Mouse (Mus musculus) adrenal gland, adult 18-20 months (tissue): ENCODE measurements around the gene Sv2b. TPM values are rescaled to one million over a fixed set of nuclear protein-coding genes. Genes with fewer than 3 reads are reported as not detected.
"Not testable (repeated sequence)": the region's sequence is repeated elsewhere in the genome, so short reads cannot be mapped to it uniquely, and the experiment has no call there.

ENCODE experiments used
- DNase-seq, 2 experiments: peaks; one replicate each; pipeline ENCODE4 v3.0.0; 2021 to 2022; ENCODE audit warnings: low spot score in 2 of 2
- total RNA-seq, 2 experiments: library from RNA; stranded (reverse); gene quantifications; 1 replicate in 1 of 2; 2 replicates in 1 of 2; pipeline ENCODE4 v1.2.3; 2021

Sv2b gene
- total RNA-seq, 2 experiments from 2014 or later = 0.07 to 0.10 TPM

DNA sequence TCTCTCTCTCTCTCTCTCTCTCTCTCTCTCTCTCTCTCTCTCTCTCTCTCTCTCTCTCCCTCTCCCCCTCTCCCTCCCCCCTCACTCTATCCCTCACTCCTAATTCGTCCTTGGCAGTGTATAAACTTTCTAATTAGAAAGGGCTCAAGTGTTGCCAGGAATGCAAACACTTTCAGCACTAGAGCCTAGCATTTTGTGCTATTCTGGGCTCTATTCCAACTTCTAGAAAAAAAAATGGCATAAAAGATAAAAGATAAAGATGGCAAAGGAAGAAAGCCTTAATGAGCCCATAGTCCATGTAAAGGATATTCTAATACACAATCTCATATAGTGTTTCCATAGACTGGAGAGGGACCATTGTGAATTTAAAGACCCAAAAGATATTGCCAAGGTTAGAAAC, 88.3 kb downstream of the Sv2b start:
- DNase-seq = no peak

DNA sequence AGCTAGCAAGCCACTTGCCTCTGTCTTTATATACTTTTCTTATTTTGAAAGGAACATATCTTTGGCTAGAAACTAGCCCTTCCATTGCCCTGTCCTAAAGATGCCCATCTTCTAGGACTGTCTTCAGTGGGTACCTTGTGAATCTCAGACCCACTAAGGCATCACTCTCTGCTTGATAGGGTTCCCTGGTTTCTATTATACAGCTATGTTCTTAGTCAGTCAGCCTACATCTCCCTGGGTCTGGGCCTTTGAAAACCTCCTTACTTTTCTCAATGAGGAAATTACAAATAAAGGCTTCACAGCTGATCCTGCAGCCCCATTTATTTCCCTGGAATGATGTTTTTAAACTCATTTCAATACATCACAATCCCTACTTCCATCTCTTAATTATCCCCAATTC, 88.8 kb downstream of the Sv2b start:
- no peak for DNase-seq

DNA sequence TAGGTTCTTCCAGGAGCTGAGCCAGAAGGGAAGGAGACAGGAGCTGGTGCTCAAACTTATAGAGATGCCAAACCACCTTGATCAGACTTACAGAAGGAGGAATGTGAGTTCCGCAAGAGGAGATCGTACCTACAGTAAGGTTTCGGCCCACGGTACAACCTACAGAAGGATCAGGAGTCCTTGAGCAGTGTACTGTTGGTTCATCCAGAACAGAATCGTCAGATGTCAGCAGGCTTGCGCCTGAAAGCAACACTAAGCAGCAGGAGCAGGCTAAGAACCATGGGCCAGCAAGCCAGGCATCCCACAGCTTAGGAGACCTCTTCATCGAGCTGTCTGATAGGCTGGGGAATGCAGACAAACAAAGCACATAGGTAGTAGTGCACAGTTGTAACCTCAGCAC, 92.9 kb downstream of the Sv2b start:
- no peak for DNase-seq

DNA sequence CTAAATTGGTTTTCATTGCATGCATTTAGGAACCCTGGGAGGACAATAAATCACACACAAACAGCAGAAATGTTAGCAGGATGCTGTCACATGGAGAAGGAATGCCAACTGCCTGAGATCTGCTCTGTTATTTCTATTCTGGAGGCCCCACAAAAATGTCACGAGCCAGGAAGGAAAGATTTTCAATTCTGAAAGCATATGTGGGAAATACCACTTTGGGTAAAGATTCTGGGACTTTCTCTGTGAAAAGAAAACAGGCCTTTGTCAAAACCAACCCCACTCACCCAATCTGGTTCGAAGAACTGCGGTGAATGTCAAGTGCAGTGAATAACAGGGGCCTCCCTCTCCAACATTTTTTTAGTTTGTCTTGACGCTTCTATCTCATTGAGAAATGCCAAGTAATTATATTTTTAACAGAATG, 99.8 kb downstream of the Sv2b start:
- DNase-seq = no peak

DNA sequence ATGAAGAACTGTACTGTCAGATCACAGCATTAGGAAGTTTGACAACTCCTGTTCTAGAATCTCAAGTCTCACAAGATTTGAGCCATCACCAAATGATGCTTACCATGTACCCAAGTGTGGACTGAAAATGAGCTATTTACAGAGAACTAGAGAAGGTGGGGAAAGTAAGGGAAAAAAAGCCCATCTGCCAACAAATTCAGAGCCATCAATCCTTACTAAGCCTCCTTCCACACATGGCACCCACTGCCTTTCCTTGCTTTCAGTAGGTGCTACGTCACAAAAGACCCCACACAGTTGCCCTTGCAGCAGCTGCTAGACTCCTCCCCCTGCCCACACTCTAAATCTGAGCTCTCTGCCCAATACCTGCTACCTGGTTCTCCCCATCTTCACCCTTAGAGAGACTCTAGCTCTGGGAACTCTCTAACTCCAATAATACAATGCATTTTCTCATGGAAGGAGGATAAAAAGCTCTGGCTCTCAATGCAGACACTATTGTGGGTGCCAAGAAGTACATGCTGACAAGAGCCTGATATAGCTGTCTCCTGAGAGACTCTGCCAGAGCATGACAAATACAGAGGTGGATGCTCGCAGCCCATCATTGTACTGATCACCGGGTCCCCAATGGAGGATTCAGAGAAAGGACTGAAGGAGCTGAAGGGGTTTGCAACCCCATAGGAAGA, 101.0 kb downstream of the Sv2b start:
- DNase-seq = no peak

DNA sequence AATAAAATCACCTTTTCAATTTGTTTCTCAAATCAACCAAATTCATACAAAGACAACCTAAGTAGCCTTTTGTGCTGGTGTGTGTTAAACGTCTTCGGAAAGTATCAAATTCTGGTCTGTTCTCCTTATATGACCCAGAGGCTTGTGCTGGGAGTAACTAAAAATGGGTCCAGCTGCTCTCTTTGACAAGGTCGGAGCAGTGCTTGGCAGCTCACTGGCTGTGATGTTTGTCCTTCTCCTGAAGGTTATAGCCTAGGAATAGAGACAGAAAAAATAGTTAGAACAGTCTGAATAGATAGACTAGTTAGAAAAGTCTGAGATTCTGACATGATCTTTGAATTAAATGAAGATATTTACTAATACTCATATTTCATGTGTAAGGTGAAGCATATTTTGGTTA, 102.4 kb downstream of the Sv2b start:
- DNase-seq = no peak

DNA sequence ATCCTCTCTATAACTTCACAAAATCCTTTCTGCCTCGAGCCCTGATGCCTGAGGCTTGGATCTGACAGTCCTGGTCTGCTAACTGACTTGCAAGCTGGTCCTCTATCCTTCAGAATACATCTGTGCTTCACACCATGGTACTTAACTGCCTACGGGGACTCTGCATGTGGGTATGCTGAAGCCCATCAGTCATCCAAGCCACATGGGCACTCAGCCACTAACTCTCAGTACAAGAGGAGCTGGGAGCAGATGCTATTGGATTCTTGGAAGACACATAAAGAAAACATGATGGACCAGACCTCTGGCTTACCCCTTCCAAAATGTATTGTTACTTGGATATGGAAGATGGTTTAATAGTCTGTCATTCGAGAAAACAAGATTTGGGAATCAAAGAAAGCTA, 103.7 kb downstream of the Sv2b start:
- DNase-seq = no peak

DNA sequence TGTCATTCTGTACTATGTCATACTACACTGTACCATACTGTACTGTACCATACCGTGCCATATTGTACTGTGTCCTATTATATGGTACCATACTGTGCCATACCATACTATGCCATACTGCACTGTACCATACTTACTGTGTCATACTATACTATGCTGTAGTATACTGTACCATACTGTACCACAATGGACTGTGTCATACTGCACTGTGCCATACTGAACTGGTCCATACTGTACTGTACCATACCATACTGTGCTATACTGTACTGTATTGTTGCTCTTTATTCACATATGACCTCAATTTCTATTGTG, 114.2 kb downstream of the Sv2b start:
- DNase-seq = not testable (repeated sequence)

DNA sequence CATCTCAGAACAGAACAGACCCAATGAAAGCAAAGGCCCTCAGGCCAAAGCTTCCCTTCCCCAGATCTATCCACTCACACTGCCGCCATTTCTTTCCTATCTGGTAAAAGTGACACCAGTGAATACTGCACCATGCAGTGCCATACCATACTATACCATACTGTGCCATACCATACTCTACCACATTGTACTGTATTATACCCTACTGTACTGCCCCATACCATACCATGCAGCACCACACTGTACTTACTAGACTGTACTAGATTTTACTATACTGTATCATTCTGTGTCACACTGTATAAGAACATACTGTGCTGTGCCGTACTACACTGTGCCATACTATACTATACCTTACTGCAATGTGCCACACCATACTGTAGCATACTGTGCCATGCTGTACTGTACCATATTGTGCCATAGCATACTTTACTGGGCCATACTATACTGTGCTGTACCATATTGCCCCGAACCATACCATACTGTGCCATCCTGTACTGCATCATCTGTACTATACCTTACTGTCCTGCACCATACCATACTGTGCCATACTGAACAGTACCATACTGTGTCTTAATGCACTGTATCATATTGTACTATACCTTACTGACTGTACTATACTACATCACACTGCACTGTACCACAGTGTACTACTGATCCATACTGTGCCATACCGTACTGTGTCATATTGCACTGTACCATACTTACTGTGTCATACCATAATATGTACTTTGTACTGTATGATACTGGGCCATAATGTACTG, 114.7 kb downstream of the Sv2b start:
- no peak for DNase-seq

DNA sequence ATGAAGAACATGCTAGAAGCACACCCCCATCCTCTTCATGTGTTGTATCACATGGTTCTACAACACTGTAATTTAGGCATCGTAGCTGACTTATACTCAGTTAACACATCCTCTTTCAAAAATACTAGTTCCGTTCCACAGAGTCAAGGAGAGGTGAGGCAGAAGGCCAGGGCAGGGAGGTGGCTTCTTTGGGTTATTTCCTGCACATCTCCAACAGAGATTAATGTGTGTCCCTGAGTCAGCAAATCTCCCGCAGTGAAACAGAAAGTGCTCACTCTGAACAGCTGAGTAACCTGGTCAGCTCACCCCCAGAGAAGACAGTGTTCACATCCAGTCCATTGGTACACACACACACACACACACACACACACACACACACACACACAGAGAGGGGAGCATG, 118.9 kb downstream of the Sv2b start:
- DNase-seq = no peak

DNA sequence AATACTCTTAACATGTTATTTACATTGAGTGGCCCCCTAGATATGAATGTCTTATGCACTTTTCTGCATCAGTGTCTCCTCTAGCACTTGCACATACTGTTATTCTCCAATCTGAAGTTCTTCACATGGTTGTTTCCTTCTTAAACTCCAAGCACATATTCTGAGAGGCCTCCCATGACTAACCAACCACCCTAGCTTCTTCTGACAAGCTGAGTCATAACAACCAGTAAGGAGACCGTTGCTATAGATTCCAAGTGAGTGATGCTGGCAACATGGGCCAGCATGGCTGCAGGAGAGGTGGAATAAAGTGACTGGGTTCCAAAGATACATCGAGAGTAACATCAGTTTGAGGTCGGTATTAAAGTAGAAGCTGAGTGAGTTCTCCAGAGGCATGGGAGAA, 134.0 kb downstream of the Sv2b start:
- DNase-seq = no peak

DNA sequence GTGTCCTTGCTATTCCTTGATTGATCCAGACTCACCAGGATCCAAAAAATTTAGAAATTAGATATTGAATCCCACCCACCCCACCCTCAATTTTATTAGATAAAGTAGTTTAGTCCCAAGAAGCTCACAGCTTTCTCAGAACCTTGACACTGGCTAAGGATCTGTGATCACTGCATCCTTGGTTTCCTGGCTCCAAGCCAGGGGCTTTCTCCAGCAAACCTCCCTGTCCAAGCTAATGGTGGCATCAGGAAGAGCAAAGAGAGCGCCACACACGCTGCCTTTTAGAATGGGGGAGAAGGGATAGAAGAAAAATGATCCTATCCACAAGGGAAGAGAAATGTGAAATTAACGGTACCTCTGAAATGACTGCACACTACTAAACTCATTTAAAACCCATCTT, 141.6 kb downstream of the Sv2b start:
- no peak for DNase-seq

DNA sequence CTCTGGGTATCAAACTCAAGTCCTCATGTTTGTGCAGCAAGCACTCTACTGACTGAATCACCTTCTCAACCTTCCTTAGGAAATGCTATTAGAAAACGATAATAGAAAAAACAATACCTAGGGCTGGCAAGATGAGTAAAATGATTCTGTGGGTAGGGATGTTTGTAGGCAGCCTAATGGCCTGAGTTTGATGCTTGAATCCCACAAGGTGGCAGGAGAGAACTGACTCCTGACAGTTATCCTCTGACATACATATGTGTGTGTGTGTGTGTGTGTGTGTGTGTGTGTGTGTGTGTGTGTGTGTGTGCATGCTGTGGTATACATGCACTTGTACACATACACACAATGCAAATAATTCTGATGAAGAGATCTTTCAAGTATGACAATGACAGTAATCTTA, 161.9 kb downstream of the Sv2b start:
- no peak for DNase-seq

DNA sequence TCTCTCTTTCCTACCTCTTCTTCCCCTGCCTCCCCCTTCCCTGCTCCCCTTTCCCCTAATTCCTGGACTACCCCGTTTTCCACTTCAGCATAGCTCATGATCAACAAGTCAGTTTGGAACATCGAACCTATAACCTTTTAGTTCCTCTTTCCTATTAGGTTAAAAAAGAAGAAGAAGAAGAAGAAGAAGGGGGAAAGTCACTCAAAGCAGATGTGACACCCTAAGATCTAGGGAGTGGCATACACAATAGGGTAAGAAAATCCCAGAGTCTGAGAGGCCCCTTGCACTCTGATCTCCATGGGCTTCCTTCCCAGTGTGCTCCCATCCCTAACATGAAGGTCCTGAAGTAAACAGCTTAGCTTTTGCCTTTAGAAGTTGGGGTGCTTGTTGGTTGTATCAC, 166.3 kb downstream of the Sv2b start:
- no peak for DNase-seq

DNA sequence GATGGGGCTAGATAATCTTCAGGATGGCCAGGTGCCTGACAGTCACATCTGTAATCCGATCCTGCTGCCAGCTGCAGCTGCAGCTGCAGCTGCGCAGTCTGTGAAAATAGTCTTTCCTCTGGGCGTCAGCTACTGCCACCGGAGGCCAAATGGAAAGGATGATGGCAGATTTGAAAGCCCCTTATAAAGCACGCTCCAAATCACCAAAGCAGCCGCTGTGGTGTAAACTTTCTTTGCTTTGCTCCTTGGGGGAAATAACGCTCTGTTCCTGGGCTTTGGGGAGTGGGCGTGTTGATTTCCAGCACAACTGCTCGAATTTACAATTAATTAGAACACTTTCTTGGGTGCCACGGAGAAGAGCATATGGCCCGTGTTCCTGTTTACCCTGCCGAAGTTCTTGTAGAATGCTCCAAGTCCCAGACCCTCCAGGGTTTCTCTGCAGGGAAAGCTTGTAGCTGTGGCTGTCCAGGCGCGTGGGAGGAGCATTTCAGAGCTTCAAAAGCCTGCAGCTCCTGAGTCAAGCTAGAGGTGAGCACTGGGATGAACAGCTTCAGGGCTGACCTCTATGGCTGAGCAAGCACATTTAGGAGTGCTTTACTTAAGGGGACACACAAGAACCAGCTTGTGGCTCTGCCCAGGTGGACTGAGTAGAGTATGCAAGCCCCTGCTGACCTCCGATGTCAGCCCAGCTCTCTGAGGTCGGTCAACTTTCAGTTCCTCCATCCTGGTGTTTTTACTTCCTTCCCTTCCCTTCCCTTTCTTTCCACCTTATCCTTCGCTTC, 167.0 kb downstream of the Sv2b start:
- DNase-seq = no peak

DNA sequence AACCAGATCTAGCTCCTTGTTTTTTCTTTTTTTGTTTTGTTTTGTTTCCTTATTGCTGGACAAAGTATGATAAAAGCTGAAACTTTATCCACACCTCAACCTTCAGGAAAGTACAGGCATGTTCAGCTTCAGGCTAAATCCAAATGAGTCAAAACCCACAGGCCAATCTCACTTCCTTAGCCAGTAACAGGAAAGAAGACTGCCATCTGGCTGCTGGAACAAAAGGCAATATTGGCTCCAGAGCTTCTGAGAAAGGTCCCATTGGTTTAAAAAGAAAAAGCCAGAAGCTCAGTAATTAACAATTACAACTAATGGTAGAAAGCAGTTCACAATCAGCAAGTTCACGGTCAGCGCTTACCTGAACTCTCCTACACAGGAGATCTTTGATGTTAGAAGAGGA, 169.8 kb downstream of the Sv2b start:
- no peak for DNase-seq

DNA sequence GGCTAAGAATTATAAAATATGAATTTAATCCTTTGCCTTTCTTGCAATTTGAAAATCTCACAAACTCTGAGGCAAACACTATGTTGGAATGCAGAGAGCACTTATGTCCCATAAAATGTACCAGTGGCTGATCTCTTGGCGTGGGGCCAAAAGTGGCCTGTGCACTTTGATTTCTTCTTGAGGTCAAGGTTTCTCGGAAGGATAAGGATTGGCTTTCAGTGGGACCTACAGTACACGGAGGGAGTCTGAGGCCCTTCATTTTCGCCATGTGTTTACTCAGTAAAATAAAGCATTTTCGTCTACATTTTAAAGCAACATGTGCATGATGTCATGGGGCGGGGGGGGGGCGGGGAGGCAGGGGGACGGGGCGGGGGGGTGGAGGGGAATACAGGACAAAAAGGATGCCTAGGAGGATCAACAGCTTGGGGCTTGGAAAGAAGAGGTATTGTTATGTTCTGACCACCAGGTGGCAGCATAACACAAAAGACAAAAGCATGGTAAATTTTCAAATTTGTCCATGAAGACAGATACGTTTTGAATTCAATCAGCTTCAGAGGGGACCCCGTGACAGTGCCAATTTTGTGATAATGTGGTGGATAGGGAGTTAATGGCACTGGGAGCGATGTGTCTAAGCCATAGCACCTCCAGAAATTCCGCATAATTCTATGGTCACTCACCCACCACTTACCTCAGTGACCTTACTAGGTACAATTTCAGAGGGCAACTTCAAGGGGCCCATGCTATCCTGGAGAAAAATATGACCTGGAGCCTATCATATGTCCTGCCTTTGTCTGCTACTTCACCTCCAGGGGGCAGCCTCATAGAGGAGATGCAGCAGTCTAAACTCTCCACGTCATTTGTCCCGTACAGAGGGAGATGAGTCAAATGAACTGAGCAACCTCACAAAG, 174.1 kb downstream of the Sv2b start:
- DNase-seq = peak in 1 of 2 experiments; percentile 21

DNA sequence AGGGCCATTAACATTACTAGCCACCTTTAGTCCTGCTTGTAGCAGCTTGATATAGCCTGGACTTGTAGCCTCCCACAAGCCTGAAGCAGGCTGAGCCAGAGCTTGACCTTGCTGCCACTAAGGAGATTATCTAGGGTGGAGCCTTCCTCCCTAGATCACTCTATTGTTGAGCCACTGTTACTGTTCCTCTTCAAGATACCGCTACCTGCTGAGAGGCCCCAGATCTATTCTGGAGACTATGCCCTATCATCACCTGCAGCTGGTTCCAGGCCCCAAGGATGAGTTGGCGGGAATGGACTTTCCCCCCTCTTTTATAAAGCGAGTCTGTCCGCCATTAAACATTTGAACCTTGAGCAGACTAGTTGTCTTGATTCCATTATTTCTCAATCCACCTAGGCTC, 181.0 kb downstream of the Sv2b start:
- no peak for DNase-seq

DNA sequence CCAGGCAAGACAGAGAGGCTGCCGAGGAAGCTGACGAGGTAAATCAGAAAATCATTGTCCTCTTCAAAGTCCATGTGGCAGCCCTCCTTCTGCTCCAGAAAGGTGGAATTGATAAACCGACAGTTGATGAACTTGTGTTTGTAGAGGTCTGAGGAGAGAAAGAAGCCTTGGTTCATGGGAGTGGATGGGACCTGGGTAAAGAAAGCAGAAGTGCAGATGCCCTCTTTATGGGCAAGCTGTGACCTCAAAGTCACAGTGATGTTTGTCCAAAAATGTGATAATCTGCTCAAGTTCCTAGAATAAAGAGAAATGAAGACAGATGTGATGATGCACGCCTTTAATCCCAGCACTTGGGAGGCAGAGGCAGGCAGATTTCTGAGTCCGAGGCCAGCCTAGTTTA, 185.0 kb downstream of the Sv2b start:
- no peak for DNase-seq

DNA sequence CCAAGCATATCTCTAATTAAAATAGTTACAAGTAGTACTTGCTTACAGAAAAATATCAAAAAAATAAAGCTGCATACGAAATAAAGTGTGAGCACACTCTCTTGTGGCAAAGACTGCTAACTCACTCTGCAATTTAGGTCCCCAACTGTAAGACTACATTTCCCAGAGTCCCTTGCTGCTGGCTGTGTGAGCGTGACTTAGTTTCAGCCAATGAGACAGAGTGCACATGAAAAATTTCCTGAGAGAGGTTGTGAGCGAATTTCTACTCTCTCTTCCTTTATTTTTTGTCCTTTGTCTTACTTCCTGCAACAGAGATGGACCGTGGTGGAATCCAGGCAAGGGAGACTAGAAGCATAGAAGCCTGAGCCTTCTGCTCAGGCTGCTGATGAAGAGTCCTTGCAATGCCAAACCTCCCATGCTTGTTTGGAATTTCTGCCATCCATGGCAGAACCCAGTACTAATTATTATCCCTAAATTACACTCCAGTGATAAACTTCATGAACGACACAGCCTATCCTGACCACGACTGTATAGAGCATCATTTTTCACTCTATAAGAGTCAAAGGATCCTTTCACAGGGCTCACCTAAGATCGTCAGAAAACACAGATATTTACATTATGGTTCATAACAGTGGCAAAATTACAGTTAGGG, 190.9 kb downstream of the Sv2b start:
- DNase-seq = no peak

DNA sequence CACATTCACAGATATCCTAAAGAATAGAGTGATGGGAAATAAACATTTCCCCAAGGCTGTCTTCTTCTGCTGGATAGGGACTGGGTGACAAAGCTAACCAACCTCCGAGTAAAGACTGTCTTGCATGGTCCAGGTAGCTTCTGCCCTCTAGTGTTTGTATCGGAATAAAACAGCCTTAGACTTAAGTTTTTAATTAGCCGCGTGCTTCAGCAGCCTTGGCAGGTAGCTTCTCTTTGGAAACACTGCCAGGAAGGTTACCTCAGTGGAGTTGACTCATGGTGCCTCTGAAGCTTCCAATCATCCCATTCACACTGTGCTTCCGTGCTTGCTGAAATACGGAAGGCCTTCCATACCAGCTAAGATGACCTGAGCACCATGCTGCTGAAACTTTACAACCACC, 198.4 kb downstream of the Sv2b start:
- DNase-seq = no peak
